Mouse (Mus musculus) spleen, postnatal 36 days (tissue): ENCODE data around the gene Pias3.
"Not testable (repeated sequence)": the region's sequence is repeated elsewhere in the genome, so short reads cannot be mapped to it uniquely, and the experiment has no call there.

ENCODE experiments used
- DNase-seq, 2 experiments: peaks; one replicate each; pipeline ENCODE4 v3.0.0; 2022; ENCODE audit warnings: low spot score in 2 of 2, mixed read lengths in 1 of 2

Gene Pias3

DNA sequence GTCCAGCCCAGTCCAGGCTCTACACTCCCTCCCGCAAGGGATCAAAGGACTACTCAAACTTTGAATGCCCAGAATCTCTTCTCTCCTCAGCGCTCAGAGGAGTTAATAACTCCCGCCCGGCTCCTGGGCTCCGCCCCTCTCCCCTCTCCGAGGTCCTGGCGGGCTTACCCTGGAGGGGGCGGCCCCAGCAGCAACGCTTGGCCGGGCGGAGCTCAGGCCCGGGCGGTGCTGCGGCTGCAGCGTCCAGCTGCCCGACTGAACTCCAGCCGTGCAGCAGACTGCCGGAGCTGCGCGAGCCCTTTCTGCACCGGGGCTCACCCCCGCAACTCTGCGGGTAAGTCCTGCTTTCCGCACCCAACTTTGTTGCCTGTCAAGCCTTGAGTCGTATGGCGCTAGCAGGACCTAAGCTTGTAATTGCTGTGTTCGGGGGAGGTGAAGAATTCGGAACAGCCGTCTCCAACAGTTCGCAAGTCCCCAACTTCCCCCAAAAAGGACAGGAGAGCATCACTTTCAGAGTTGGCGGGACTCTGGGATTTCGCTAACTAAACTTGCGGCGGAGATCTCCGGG is at the start of gene Pias3:
Gene Pias3 (plus strand): TSS at position 187 of the 568 bp plus-strand sequence.
- DNase-seq, result peak; percentile 75 to 76

DNA sequence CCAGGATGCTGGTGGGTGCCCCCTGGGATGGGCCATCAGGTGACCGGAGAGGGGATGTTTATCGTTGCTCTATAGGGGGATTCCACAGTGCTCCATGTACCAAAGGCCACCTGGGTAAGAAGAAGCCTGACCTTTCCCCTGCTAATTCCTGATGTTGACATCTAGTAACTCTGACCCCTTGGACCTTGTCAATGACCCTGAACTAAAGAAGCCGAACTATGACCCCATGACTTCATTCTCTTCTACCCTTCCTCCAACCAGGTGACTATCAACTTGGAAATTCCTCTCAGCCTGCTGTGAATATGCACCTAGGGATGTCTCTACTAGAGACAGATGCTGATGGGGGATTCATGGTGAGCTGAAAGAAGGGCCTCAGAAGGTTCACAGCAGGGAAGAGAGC is 48.8 kb upstream of the Pias3 start:
- no peak for DNase-seq

DNA sequence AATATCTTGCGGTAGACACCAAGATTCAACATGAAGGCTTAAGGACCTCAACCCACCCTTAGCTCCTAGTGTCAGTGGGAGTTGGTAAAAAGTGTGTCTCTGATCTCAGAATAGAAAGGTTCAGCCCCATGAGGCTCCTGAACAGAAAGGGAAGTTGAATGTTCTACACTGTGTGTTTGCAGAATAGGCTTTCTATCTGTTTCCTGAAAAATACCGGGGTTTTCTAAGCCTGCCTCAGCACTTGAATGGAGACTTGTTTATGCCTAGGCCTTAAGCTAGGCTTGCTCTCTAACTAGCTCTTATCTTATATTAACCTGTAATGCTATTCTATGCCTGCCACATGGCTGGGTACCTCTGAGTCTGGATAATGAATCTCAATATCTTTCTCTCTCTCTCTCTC is 35.3 kb upstream of the Pias3 start:
- peak; percentile 24 to 47 for DNase-seq

DNA sequence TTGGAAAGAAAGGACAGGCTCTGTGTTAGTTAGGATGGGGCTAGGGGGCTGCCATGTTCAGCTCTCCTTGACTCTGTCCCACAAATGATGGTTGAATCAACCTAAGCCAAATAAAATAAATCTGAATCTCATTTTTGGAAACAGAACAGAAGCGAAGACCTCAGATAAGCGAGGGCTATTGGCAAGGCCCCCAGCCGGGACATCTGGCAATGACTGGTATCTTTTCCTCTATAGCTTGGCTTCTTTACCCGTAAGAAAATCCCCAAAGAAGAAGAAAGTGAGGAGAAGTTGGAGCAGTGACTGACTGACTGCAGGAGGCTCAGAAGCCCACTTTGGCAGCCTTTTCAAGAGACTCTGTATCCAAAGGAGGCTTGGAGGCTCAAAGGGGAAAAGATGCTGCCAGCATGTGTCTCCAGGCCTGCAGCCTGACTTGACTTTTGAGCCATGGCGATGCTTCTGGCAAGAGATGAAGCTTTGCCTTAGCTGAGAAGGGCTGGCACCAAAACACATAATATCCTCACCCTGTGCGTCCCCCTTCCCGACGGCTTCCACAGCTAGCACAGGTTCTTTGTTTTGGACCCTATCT is 33.4 kb upstream of the Pias3 start:
- no peak for DNase-seq

DNA sequence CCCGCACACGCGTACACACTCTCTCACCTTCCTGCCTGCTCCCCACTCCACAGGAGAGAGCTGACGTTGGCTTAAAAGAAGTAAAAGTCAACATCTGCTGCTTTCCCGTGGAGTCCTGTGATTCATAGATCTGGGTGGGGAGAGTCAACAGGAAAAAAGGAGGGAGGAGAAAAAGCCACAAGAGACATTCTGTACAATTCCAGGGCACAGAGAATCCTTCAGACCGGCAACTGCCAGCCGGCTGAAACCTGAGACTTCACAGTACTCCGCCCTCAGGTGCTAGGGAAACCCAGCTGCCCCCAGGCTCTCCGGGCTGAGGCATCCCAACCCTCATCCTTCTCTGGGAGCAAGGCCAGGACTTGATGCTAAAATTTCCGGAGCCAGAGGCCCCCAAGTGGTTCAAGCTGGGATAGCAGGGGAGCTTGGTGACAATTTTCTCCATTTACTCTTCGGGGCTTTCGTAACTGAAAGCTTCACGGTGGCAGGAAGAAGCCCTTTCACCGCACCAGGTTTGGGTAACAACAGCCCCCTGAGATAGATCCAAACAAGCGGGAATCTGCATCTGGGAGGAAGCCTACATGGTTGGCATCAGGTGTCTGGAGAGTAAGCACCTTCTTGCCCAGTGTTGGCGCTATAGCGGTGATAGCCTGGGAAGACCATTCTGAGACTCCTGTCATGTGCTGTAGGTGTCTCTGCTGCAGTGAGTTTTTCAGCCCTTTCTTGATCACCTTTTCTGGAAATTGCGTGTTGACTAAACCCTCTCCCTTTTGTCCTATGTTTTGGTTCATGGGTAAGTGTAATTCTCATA is 32.5 kb upstream of the Pias3 start:
- peak; percentile 31 to 50 for DNase-seq

DNA sequence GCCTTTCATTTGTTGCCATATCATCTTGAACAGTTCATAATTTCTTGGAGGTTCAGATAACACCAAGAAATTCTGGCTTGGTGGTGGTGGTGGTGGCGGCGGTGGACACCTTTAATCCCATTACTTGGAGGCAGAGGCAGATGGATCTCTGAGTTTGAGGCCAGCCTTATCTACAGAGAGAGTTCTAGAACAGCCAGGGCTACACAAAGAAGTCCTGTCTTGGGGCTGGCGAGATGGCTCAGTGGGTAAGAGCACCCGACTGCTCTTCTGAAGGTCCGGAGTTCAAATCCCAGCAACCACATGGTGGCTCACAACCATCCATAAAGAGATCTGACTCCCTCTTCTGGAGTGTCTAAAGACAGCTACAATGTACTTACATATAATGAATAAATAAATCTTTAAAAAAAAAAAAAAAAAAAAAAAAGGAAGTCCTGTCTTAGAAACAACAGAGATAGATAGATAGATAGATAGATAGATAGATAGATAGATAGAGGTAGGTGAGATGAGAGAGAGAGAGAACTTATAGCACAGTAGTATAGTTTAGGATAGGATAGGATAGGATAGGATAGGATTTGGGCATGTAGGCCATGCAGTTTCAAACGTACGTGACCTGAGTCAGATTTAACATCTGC is 30.3 kb upstream of the Pias3 start:
- DNase-seq, result not testable (repeated sequence)

DNA sequence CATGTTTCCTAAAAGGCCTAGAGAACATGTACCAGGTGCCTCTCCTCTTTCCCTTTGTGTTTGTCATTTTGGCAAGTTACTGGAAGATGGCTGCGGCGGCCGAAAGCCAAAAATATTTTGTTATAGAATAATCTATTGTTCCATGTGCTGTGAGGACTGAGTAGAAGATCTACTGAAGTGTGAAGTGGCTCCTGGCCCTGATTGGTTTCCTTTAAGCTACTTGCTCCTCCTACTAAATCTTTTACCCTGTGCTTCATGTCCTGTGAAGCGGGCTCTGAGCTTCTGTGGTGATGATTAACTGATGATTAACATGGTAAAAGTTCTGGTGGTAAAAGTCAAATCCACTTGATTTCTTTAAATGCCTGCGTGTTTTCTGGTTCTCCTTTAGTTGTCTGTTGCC is 29.3 kb upstream of the Pias3 start:
- no peak for DNase-seq

DNA sequence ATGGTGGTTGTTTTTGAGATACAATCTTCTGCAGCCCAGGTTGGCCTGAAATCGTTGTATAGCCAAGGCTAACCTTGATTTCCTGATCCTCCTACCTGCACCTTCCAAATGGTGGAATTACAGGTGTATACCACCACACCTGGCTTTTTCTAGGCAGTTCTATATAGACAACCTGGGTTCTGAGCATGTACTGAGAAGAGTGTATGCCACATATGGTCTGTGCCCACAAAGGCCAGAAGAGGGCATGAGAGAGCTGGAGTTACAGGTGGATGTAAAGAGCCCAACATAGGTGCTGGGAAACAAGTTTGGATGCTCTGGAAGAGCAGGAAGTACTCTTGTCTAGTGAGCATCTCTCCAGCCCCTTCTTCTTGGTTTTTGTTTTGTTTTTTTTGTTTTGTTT is 28.9 kb upstream of the Pias3 start:
- no peak for DNase-seq

DNA sequence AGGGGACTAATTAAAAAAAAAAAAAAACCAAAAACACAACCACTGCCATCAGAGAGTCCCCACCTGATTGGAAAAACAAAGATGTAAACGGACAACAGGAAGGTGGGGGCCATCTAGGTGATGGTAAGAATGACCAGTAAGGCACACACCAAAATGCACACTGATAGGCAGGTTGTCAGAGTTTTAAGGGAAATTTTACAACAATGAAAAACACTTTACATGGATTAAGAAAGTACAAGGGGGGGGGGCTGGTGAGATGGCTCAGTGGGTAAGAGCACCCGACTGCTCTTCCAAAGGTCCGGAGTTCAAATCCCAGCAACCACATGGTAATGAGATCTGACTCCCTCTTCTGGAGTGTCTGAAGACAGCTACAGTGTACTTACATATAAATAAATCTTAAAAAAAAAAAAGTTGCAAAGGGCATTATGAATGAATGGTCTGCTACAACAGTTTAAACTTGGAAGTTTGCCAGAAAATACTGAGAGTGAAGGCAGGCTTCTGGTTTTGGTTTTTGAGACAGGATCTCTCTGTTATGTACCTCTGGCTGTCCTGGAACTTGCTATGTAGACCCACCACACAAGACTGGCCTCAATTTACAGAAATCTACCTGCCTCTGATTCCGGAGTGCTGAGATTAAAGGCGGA is 27.6 kb upstream of the Pias3 start:
- no peak for DNase-seq

DNA sequence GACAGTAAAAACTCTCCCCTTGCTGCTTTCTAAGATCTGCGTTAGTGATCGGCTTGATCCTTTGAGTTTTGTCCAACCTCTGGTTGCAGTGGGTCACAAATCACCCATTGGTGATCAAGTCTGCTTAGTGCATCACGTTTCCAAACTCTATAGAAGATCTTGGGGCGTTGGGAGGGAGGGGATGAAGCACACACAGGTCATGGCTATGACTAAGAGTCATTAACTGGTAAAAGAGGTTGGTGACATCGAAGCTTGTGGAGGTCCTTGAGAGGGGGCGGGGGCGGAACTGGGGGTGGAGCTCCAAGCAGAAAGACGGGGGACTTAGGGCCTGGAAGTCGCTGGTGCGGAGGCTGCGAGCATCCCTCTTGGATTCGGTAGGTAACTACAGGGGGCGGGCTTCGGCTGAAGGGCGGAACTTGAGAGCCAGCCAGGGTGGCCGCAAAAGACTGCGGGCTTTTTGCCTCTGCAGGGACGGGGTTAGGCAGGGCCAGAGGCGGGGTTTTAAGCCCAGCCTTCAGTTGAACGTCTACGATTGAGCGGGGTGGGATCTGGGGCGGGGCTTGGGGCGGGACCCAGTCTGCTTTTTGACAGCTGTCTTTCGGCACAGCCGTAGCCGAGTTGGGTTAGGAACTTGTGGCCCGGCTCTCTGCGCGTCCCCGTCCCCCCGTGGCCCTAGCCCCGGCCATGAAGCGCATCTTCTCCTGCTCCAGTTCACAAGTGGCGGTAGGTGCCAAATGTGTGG is 26.3 kb upstream of the Pias3 start, which contains the start of gene Ankrd35:
Gene Ankrd35 (plus strand): TSS at position 405 of the 742 bp plus-strand sequence.
- DNase-seq, result peak; percentile 83 to 84

DNA sequence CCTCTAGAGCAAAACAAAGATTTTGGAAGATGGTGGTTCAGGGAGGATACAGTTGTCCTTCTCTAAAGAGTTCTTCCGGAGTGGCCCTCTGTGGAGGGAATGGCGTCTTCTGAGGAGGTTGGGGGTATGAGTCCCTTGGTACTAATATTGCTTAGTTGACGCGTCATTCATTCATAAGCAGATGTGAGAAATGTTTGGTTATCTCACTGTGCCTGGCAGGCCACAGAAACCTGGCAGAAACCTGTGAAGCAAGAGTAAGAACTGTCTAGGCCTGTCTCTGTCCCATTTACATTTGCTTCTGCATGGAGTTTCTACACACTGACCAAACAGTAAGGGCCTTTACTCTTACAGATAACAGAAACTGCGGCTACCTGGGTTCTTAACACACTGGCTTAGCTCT is 24.7 kb upstream of the Pias3 start:
- no peak for DNase-seq

DNA sequence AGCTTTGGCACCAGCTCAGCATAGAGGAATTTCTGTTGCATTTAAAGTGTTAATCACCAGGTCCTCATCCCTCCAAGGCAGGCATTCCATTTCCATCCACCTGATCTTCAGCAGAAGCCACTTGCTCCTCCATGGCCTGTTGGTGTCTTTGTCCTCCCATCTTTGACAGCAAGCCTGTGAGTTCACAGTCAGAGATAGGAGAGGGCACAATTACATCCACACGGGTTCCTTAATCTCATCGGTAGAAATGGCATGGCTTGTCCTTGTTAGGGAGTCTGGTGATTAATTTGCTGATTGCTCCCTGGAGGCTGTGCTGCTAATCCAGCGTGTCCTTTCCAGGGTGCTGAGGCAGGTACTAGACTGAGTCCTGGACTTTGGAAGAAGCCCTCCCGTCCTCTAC is 22.7 kb upstream of the Pias3 start:
- no peak for DNase-seq

DNA sequence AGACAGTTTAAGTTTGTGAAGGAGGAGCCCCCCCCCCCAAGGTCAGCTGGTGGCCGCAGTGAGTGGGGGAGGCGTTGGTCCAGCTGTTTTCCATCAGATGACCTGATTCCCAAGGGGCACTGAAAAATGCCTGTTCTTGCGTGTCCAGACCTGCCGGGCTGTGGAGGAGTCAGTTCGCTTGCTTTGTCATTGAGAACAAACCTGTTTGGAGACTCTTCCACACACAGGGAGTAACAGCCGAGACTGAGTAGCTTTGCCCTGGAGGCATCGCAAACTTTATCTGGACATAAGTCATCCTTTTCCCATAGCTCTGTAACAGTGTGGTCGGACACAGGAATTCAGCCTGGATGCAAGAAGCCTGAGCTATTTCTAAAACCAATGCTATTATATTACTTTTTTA is 21.7 kb upstream of the Pias3 start:
- no peak for DNase-seq

DNA sequence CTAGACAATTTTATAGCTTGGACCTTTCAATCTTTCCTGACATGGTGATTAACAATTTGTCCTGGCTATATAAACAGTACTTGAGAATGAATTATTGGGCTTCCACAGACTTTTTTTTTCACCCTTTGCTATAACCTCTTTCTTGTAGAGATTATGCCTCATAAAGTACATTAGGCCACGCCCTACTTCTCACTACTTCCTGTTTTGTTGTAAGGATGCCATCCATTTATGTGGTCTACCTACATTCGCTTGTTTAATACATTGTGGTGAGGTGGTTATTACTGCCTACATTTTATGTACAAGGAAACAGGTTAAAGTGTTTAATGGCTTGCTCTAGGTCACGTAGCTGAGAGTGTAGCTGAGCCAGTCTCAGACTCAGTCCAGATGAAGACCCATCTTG is 21.0 kb upstream of the Pias3 start:
- no peak for DNase-seq

DNA sequence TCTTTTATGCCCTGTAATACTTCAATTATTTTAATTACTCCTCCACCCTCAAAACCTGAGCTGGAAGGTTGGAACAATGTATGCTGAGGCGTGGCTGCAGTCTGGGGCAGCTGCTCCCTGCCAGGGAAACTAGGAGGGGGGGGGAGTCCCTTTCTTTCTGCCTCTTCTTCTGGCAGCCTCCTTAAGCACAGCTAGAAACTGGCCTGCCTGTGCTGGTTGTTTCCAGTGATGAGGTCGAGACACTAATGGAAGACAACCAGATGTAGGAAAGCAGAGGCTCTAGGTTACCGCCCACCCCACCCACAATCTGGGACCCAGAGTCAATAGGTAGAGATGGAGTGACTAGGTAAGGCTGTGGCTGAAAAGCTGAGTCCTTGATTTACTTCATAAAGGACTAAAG is 20.5 kb upstream of the Pias3 start:
- no peak for DNase-seq

DNA sequence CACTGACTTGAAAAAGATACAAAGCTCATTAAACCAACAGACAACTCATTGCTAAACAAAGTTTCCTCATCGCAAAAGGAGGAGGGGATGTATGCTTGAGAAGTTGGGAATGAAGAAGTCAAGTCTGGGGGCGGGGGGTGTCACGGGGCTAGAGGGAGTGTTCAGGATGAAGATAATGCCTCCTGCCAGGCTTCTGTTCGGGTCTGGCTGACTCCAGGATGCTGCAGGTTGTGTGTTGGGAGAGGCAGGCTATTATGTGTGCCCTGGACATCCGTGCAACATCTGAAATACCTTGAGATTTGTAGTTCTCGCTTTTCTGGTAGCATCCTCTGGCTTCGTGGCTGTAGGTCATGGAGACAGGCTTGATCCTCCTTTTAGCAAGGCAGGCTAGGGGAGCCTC is 17.7 kb upstream of the Pias3 start:
- no peak for DNase-seq

DNA sequence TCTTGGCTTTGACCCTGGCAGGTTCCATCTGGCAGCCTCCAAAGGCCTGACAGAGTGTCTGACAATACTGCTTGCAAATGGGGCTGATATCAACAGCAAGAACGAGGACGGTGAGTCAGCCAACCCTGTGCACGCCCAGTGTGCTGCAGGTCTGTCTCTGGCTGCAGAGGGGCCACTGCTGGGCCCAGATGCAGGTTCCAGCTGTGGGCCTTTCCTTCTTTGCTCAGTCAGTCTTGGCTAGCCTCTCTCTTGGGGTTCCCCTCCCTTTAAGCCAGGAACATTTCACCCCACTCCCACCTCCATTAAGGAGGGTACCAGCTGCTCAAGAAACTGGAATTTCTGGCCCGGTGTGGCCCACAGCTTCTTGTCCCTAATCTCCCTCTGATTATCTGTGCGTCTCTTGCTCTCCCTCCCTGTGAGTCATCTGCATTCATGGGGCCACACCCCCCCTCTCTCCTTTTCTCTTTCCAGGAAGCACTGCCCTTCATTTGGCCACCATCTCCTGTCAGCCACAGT is 17.0 kb upstream of the Pias3 start:
- no peak for DNase-seq

DNA sequence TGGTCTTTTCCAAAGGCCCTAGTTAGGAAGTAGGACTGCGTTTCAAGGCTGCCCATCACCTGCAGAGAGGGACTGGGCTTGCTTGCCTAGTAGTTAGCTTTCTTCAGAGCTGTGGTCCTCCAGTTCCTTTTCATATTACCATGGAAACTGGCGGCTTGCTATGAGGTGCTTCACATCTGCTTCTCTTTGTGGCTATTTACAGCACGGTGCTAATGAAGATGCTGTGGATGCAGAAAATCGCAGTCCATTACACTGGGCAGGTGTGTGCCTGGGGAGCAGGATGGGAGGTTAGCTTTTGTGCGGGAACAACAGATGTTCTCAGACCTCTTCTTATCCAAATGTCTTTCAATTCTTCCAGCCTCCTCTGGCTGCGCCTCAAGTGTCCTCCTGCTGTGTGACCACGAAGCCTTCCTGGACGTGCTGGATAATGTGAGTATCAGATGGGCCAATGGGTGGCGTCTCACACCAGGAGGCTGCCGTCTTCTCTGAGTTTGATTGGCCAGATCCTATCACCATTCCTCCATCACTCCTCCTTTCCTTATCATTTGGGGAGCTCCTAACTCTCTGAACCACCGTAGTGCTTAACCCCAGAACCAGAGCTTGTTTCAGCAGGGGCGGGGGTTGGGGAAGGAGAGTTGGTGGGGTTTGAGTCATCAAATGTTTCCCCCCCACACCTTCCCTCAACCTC is 15.8 kb upstream of the Pias3 start:
- no peak for DNase-seq

DNA sequence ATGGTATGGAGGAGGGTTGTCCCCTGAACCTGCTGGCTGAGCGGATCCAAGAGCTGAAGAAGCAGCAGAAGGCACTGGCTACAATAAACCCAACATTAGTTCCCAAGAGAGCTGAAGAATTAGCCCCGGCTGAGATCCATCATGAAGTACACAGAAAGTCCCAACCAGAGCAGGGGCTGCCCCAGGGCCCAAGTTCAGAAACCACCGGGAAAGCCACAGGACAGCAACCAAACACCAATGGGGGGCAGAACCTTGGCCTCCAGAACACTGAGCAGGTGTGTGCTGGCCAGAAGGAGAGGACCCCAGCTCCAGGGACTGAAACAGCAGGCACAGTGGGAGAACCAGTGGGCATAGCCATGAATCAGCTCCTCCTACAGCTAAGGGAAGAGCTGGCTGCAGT is 12.7 kb upstream of the Pias3 start:
- no peak for DNase-seq

DNA sequence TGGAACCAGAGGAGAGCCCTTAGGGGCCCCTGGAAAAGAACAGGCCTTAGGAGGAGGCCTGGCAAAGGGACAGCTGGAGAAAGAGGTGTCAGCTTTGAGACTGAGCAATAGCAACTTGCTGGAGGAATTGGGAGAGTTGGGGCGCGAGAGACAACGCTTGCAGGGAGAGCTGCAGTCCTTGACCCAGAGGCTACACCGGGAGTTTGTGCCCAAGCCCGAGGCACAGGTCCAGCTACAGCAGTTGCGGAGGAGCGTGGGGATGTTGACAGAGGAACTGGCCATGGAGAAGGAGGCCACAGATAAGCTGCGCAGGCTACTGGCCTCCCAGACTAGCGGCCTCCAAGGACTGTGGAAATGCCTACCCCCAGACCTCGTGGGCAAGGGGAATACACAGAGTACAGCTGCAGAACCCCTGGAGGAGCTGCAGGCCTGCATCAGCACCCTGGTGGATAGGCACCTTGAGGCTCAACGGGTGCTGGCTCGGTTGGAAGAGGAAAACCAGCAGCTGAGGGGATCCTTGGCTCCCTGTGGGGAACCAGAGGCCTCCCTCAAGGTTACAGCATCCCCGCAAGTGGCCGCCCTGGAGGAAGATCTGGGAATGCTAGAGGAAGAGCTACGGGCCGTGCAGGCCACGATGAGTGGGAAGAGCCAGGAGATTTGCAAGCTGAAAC is 11.9 kb upstream of the Pias3 start:
- no peak for DNase-seq
